Mouse (Mus musculus): ENCODE results near the gene Kctd3. TPM values are rescaled to one million over a fixed set of nuclear protein-coding genes. Genes with fewer than 3 reads are reported as not detected.

Kctd3 gene
- polyA plus RNA-seq, 1 experiment from 2014 or later: 42.3 TPM

GRCm38 (mm10) chr1:188948276-188948675, 59.4 kb downstream of the Kctd3 start:
- H3K36me3 ChIP-seq: no peaks in the 10 kb centered on the region

GRCm38 (mm10) chr1:188947794-188948193, 59.8 kb downstream of the Kctd3 start:
- no peak overlapping the region for H3K9ac ChIP-seq
- no peaks in the 10 kb centered on the region for H3K27me3 ChIP-seq
- no peaks in the 10 kb centered on the region for H3K4me1 ChIP-seq
- H3K9me3 ChIP-seq: no peaks in the 10 kb centered on the region
- ATAC-seq (ENCODE audit: insufficient number of reproducible peaks, insufficient read depth, low FRiP score, low TSS enrichment): no peak
- no peaks in the 10 kb centered on the region for H3K36me3 ChIP-seq
- no peak overlapping the region for H3K27ac ChIP-seq
- H3K4me3 ChIP-seq: no peak overlapping the region
- no peak overlapping the region for H3K4me2 ChIP-seq (replicated peaks)
- WGBS: 66% methylated on average over 5 of the region's 5 CpGs

More at GRCm38 (mm10) chr1:188948276-188948675, 59.4 kb downstream of the Kctd3 start:
- Histone ChIP-seq H3K27me3 (no peaks in the 10 kb centered on the region), H3K9me3 (no peaks in the 10 kb centered on the region), H3K27ac (no peak overlapping the region), H3K4me1 (no peaks in the 10 kb centered on the region), H3K4me3 (no peak overlapping the region), H3K9ac (no peak overlapping the region), H3K4me2 (replicated peaks) (no peak overlapping the region)
- WGBS: 76% methylated on average over 9 of the region's 9 CpGs
- no peak for ATAC-seq (ENCODE audit: insufficient number of reproducible peaks, insufficient read depth, low FRiP score, low TSS enrichment)

GRCm38 (mm10) chr1:188946849-188947248, 60.8 kb downstream of the Kctd3 start:
- no peaks in the 10 kb centered on the region for H3K9me3 ChIP-seq
- no peaks in the 10 kb centered on the region for H3K36me3 ChIP-seq
- WGBS: 88% methylated on average over 11 of the region's 11 CpGs
- no peak overlapping the region for H3K4me2 ChIP-seq (replicated peaks)
- no peaks in the 10 kb centered on the region for H3K27me3 ChIP-seq
- no peaks in the 10 kb centered on the region for H3K4me1 ChIP-seq
- no peak overlapping the region for H3K27ac ChIP-seq
- ATAC-seq (ENCODE audit: insufficient number of reproducible peaks, insufficient read depth, low FRiP score, low TSS enrichment): no peak
- no peak overlapping the region for H3K4me3 ChIP-seq
- no peak overlapping the region for H3K9ac ChIP-seq

- no peaks in the 10 kb centered on the region for H3K4me1 ChIP-seq
- H3K9ac ChIP-seq: no peak overlapping the region
- H3K4me2 ChIP-seq (replicated peaks): no peak overlapping the region
- 43% methylated on average over 8 of the region's 8 CpGs for WGBS
- ATAC-seq (ENCODE audit: insufficient number of reproducible peaks, insufficient read depth, low FRiP score, low TSS enrichment): no peak
- H3K27ac ChIP-seq: no peak overlapping the region
- no peaks in the 10 kb centered on the region for H3K27me3 ChIP-seq
- H3K9me3 ChIP-seq: no peaks in the 10 kb centered on the region
- H3K4me3 ChIP-seq: no peak overlapping the region
- no peaks in the 10 kb centered on the region for H3K36me3 ChIP-seq
Measured at GRCm38 (mm10) chr1:188945326-188945725, 62.3 kb downstream of the Kctd3 start.

GRCm38 (mm10) chr1:188937246-188937780, 70.3 kb downstream of the Kctd3 start:
- Histone ChIP-seq H3K4me2 (replicated peaks) (no peak overlapping the region), H3K4me3 (no peak overlapping the region), H3K27me3 (no peaks in the 10 kb centered on the region), H3K36me3 (no peaks in the 10 kb centered on the region), H3K4me1 (no peaks in the 10 kb centered on the region), H3K27ac (no peak overlapping the region), H3K9ac (no peak overlapping the region), H3K9me3 (no peaks in the 10 kb centered on the region)
- no peak for ATAC-seq (ENCODE audit: insufficient number of reproducible peaks, insufficient read depth, low FRiP score, low TSS enrichment)
- WGBS: 94% methylated on average over 14 of the region's 14 CpGs
